Comparison of ENCODE assay signal across 17 mouse cellular contexts in genomic region chr5:37388646-37389045, GRCm38 (mm10). TPM values are rescaled to one million over a fixed set of nuclear protein-coding genes. Genes with fewer than 3 reads are reported as not detected.
"Had no signal": no experiment of that assay in that cellular context is flagged by ENCODE, and none has a peak within 500 bp of the region (broad histone marks: within the 10 kb centered on the region; RNA-seq: fewer than 3 reads in every experiment).

No protein-coding gene starts in this region.

- H3K4me2 ChIP-seq: limb, embryonic 13.5 days; liver, embryonic 13.5 days; midbrain, embryonic 11.5 days had no signal

- H3K4me3 ChIP-seq: limb, embryonic 10.5 days; limb, embryonic 13.5 days; liver, embryonic 13.5 days had no signal

- H3K36me3 ChIP-seq: liver, embryonic 13.5 days had no signal

- H3K9ac ChIP-seq: limb, embryonic 13.5 days; liver, embryonic 13.5 days had no signal

- H3K27ac ChIP-seq: limb, embryonic 10.5 days; limb, embryonic 13.5 days; liver, embryonic 13.5 days; stomach, postnatal 0 days had no signal

- DNase-seq: kidney, postnatal 14 days; kidney, postnatal 4 days; liver; liver, embryonic 13.5 days; lung, adult 2 months; lung, postnatal 14 days; lung, postnatal 4 days; midbrain, embryonic 14.5 days; thymus, adult 2 months; thymus, postnatal 14 days; thymus, postnatal 4 days had no signal

- H3K9me3 ChIP-seq: limb, embryonic 10.5 days; limb, embryonic 13.5 days; liver, embryonic 13.5 days had no signal

- H3K27me3 ChIP-seq: limb, embryonic 13.5 days; liver, embryonic 13.5 days had no signal

RNA-seq across cellular contexts. Expression of gene Evc2, which starts 50.3 kb away (rescaled TPM):
- total RNA-seq: megakaryocyte-erythroid progenitor cell, adult 5-6 weeks had no signal

RNA-seq across cellular contexts. Expression of gene Evc, which starts 52.0 kb away (rescaled TPM):
- total RNA-seq: megakaryocyte progenitor cell, adult 5-6 weeks; megakaryocyte-erythroid progenitor cell, adult 5-6 weeks had no signal
